Mouse (Mus musculus) limb, embryonic 11.5 days (tissue): ENCODE data around the gene Rnf220. TPM values are rescaled to one million over a fixed set of nuclear protein-coding genes. Genes with fewer than 3 reads are reported as not detected.
A peak's percentile ranks its signal among the peaks of the same experiment; 100 is the strongest.

Experiments used
- ATAC-seq: fragments of 200-750 bp; cut with Nextera tagmentation; 2 replicates; pipeline ENCODE4 v1.8.0; 2017; ENCODE audit warnings: low read depth; ENCODE audit not compliant: insufficient number of reproducible peaks, low FRiP score, low TSS enrichment
- DNase-seq: peaks from one replicate; pipeline ENCODE4 v3.0.0-alpha.2; 2015; ENCODE audit warnings: low spot score
- H3K27ac ChIP-seq: fragments of 300-500 bp; sonication (generic); replicated peaks from 2 replicates; pipeline ENCODE4 v1.5.1; 2014; ENCODE audit warnings: low read depth, mild to moderate bottlenecking, low read length
- H3K27me3 ChIP-seq: fragments of 300-500 bp; sonication (generic); 2 replicates; pipeline ENCODE4 v1.6.1; 2014; ENCODE audit warnings: mild to moderate bottlenecking, low read length, mixed read lengths; ENCODE audit not compliant: control insufficient read depth, insufficient read depth
- H3K36me3 ChIP-seq: fragments of 300-500 bp; sonication (generic); 2 replicates; pipeline ENCODE4 v1.6.1; 2014; ENCODE audit warnings: mild to moderate bottlenecking, low read length, moderate library complexity, mixed read lengths; ENCODE audit not compliant: control insufficient read depth, insufficient read depth
- H3K4me1 ChIP-seq: fragments of 300-500 bp; sonication (generic); 2 replicates; pipeline ENCODE4 v1.6.1; 2014; ENCODE audit warnings: low read length, mixed read lengths; ENCODE audit not compliant: control insufficient read depth, insufficient read depth
- H3K4me2 ChIP-seq: fragments of 300-500 bp; sonication (generic); 2 replicates; pipeline ENCODE4 v1.6.1; 2014; ENCODE audit warnings: low read depth, mild to moderate bottlenecking, moderate library complexity; ENCODE audit not compliant: severe bottlenecking
- H3K4me3 ChIP-seq: fragments of 300-500 bp; sonication (generic); 2 replicates; pipeline ENCODE4 v1.5.1; 2014; ENCODE audit warnings: low read depth, low read length
- H3K9ac ChIP-seq: fragments of 300-500 bp; sonication (generic); 2 replicates; pipeline ENCODE4 v1.6.1; 2014; ENCODE audit warnings: mild to moderate bottlenecking, low read length
- H3K9me3 ChIP-seq: fragments of 300-500 bp; sonication (generic); 2 replicates; pipeline ENCODE4 v1.6.1; 2016; ENCODE audit warnings: low read length; ENCODE audit not compliant: control insufficient read depth
- WGBS: fragments of 180-500 bp; shearing (Covaris S2); extraction: QIAGEN DNeasy Blood & Tissue Kit; methylation state at CpG from one replicate; pipeline ENCODE4 v1.1.7; 2014; 5-methylcytosine and 5-hydroxymethylcytosine counted together
- polyA plus RNA-seq: library from polyadenylated mRNA; unstranded; fragments of >200 nt; fragmentation: Nextera tagmentation; extraction: Ambion mirVana; gene quantifications from 2 replicates; pipeline ENCODE4 v1.2.1, GENCODE M21; 2014

The Rnf220 gene
- polyA plus RNA-seq, 1 experiment from 2014 or later = 69.8 TPM

DNA sequence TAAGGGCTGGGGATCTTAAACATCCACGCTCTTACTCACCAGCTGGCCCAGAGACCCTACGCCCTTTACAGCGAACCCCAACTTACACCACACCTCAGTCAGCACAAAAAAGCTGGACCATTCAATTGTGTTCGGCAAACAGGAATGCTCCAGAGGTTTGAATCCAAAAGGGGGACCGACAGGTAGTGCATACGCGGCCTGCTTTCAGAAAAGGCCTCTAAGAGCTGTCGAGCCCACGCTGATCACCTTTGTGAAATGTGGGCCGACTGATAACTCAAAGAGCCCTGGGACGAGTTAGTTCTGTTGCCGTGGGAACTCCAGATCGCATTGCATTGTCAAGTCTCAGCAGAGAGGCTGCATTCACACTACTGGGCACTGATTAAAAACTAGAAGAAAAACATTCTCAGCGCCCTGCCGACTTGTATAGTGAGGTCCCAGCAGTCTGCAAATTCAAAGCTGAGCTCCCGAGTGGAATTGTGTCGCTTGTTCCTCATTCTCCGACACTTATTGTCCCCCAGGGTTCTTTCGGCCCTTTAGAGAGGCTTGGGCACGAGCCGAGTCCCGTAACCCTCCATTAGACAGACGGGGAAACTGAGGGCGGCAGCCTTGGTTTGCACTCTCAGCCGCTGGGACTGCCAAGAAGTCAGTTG, 208.4 kb downstream of the Rnf220 start:
- peak overlapping the region; percentile 53 for H3K4me2 ChIP-seq
- no peaks in the 10 kb centered on the region for H3K27me3 ChIP-seq
- peak overlapping the region; percentile 64 for H3K4me3 ChIP-seq
- ATAC-seq (no peak), DNase-seq (no peak)
- H3K9ac ChIP-seq = peak overlapping the region; percentile 86
- peaks cover 17% of the 10 kb centered on the region for H3K4me1 ChIP-seq
- H3K27ac ChIP-seq = peak overlapping the region; percentile 97
- no peaks in the 10 kb centered on the region for H3K9me3 ChIP-seq
- WGBS = 30% methylated on average over 25 of the region's 25 CpGs
- H3K36me3 ChIP-seq = peaks cover 13% of the 10 kb centered on the region; the same call in 1 of the 2 replicates

GRCm38 (mm10) chr4:117284363-117284762, 212.5 kb downstream of the Rnf220 start:
- no peak for ATAC-seq
- H3K36me3 ChIP-seq = peaks cover 13% of the 10 kb centered on the region

DNA sequence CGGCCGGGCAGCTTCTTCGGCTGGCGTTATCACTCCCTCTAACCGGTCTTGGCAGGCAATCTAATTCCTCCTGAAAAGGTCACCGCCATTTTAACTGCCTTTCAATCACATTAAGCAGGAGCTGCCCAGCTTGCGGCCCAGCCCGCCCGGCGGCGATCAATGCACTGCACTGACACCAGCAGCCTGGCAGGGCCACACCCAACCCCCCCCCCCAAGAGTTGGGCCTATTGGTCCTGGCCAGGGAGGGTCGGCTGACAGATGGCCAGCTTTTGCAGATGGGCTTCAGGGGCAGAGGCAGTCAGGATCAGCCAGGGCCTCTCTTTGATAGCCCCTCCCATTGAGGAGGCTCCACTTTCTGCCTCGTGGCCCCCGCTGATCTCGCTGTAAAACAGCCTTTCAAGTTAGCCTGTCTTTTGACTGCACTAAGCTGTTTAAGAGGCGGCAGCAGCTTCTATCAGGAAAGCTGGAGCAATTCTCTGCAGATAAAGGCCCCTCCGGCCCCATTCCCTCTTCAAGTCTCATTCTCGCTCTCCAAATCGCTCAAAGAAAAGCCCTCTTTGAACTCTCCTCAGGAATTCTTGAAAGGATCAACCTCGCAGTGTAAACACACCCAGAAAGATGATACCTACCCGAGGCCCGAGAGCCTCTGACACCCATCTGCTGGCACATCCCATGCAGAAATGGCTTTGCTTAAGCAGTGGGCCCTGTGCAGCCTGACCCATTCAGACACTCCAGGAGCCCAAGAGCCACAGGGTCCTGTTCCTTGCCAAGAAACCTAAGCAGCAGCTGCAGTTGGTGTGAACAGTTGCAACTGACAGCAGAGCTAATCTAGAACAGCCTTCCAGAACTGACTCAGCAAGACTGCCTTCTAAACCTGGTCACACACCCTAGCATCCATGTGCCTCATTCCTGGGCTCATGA, 213.3 kb downstream of the Rnf220 start:
- peaks cover 36% of the 10 kb centered on the region for H3K4me1 ChIP-seq
- no peak overlapping the region for H3K4me3 ChIP-seq
- WGBS = 11% methylated on average over 22 of the region's 22 CpGs
- H3K9ac ChIP-seq = no peak overlapping the region
- DNase-seq = no peak
- H3K9me3 ChIP-seq = no peaks in the 10 kb centered on the region
- no peaks in the 10 kb centered on the region for H3K27me3 ChIP-seq
- H3K27ac ChIP-seq = no peak overlapping the region
- H3K4me2 ChIP-seq = no peak overlapping the region
- H3K36me3 ChIP-seq = peaks cover 13% of the 10 kb centered on the region
- no peak for ATAC-seq

More at GRCm38 (mm10) chr4:117284363-117284762, 212.5 kb downstream of the Rnf220 start:
- Histone ChIP-seq H3K27me3 (no peaks in the 10 kb centered on the region), H3K9me3 (no peaks in the 10 kb centered on the region), H3K9ac (no peak overlapping the region), H3K4me3 (no peak overlapping the region), H3K4me1 (peaks cover 34% of the 10 kb centered on the region), H3K4me2 (no peak overlapping the region), H3K27ac (no peak overlapping the region)
- WGBS = 40% methylated on average over 4 of the region's 4 CpGs
- no peak for DNase-seq

- Histone ChIP-seq H3K36me3 (peaks cover 28% of the 10 kb centered on the region), H3K4me2 (no peak overlapping the region), H3K27ac (no peak overlapping the region), H3K9me3 (no peaks in the 10 kb centered on the region), H3K9ac (no peak overlapping the region), H3K4me3 (no peak overlapping the region), H3K4me1 (peaks cover 31% of the 10 kb centered on the region), H3K27me3 (no peaks in the 10 kb centered on the region)
- DNase-seq = no peak
- no peak for ATAC-seq
- 34% methylated on average over 19 of the region's 19 CpGs for WGBS
Observed at GRCm38 (mm10) chr4:117281090-117281845, 215.6 kb downstream of the Rnf220 start.

DNA sequence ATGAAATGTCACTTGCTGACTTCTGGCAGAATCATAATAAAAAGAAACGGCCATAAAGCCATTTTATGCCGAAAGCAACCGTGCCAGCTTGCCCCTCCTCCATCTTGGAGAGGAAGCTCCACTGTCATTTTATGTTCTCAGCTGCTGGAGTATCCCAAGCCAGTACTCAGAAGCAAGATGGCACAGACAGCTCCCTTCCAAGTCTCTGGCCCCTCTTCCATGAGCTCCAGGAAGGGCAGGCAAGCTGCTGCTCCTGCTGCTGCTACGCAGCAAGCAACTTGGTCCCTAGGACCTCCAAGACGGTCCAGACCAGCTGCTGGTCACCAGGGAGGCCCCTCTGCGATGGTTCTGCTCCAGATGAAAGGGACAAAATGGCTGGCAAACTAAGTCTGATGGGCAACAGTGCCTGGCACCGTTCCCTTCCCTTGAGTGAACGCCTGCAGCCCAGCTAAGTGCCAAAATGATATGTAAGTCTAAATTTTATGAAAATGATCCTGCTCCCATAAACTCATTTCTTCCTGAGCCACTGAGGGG, 216.4 kb downstream of the Rnf220 start:
- no peak overlapping the region for H3K27ac ChIP-seq
- H3K27me3 ChIP-seq = no peaks in the 10 kb centered on the region
- H3K4me1 ChIP-seq = peaks cover 32% of the 10 kb centered on the region
- no peak for DNase-seq
- H3K36me3 ChIP-seq = peaks cover 31% of the 10 kb centered on the region
- H3K9me3 ChIP-seq = no peaks in the 10 kb centered on the region
- H3K4me3 ChIP-seq = no peak overlapping the region
- no peak for ATAC-seq
- H3K4me2 ChIP-seq = no peak overlapping the region
- 81% methylated on average over 8 of the region's 8 CpGs for WGBS
- H3K9ac ChIP-seq = no peak overlapping the region

- no peak overlapping the region for H3K27ac ChIP-seq
- 51% methylated on average over 2 of the region's 2 CpGs for WGBS
- H3K9ac ChIP-seq = no peak overlapping the region
- DNase-seq (no peak), ATAC-seq (no peak)
- H3K4me3 ChIP-seq = no peak overlapping the region
- no peaks in the 10 kb centered on the region for H3K27me3 ChIP-seq
- H3K9me3 ChIP-seq = peaks cover 6% of the 10 kb centered on the region; the same call in 1 of the 2 replicates
- peaks cover 36% of the 10 kb centered on the region for H3K36me3 ChIP-seq
- no peak overlapping the region for H3K4me2 ChIP-seq
- H3K4me1 ChIP-seq = peaks cover 32% of the 10 kb centered on the region
Observed at GRCm38 (mm10) chr4:117279253-117279642, 217.6 kb downstream of the Rnf220 start.

- no peak overlapping the region for H3K9ac ChIP-seq
- peaks cover 10% of the 10 kb centered on the region; the same call in 1 of the 2 replicates for H3K9me3 ChIP-seq
- H3K36me3 ChIP-seq = peaks cover 41% of the 10 kb centered on the region
- ATAC-seq (no peak), DNase-seq (no peak)
- H3K4me2 ChIP-seq = no peak overlapping the region
- 83% methylated on average over 10 of the region's 10 CpGs for WGBS
- peaks cover 26% of the 10 kb centered on the region for H3K4me1 ChIP-seq
- no peaks in the 10 kb centered on the region for H3K27me3 ChIP-seq
- no peak overlapping the region for H3K4me3 ChIP-seq
- H3K27ac ChIP-seq = no peak overlapping the region
Observed at GRCm38 (mm10) chr4:117278381-117279252, 218.2 kb downstream of the Rnf220 start.
